Mouse (Mus musculus): ENCODE measurements at regions not wholly inside any gene's neighbourhood (a gene's known extent, or its start where the extent isn't known, plus 50 kb on each side); places are given as distances from the start of the nearest gene placed in this dataset.
"Not testable (repeated sequence)": the region's sequence is repeated elsewhere in the genome, so short reads cannot be mapped to it uniquely, and the experiment has no call there.

DNA sequence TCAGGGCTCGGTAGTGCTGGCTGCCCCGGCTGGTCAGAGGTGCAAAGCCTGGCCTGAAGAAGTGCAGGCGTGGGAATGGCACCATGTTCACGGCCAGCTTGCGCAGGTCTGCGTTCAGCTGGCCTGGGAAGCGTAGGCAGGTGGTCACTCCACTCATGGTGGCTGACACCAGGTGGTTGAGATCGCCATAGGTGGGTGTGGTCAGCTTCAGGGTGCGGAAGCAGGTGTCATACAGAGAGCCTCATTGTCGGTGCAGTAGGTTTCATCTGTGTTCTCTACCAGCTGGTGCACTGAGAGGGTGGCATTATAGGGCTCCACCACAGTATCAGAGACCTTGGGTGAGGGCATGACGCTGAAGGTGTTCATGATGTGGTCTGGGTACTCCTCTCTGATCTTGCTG lies 380.1 kb upstream of the Fam49a start:
- not testable (repeated sequence) for DNase-seq (ENCODE audit: low spot score in 2 of 2)

DNA sequence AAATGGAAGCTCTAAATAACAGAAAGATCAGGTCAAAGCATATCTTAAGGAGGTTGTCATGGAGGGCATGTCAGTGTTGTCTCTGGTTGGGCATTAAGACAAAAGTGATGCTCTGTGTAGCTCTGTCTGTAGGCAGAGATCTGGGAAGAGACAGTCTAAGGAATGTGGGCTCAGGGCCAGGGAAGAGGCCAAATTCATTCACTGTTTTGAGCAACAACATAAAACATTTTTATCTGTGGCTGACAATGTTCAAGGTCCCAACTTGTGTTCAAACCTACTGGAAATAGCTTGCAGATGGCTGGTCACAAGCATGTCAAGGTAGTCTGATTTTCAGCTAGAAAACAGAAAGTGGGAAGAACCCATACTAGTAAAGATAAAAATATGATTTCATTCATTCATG lies 374.6 kb upstream of the Fam49a start:
- DNase-seq (ENCODE audit: low spot score in 2 of 2) = no peak

DNA sequence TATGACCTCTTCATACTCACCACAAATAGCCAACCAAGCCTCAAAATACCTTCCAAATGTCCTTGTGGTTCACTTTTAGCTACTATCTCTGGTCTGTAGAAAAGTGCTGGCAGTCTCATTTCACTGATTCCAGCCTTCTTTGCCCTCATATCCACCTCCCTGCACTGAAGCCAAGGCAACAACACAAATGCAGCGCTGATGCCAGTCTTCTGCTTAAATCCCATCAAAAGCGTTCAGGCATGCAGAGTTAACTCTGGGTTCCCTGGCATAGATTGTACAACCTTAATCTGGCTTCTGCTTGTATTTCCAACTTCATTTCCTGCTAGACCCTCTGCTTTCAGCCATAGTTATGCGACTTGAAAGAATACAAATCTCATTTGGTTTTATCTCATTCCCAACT lies 362.9 kb upstream of the Fam49a start:
- no peak for DNase-seq (ENCODE audit: low spot score in 2 of 2)

DNA sequence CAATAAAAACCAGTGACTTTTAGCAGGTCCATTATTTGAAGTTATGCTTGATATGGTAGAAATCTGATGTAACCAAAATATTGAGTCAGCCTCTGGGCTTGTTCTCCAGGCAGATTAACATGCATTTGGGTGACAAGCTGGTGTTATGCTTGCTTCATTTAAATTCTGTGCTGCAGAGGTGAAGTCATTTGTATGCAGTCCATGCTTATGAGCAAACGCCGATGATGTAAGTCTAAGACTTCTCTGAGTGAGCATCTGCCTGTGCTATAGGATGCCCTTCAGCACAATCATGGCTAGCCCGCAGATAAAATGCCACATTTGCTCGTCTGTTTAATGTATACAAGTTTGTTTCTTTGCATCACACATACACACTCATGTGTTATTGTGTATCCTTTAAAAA lies 355.4 kb upstream of the Fam49a start:
- DNase-seq (ENCODE audit: low spot score in 2 of 2) = no peak

All from left cerebral cortex, adult 18-20 months (tissue).